Comparison of ENCODE assay signal across 8 mouse cellular contexts in the genomic region with DNA sequence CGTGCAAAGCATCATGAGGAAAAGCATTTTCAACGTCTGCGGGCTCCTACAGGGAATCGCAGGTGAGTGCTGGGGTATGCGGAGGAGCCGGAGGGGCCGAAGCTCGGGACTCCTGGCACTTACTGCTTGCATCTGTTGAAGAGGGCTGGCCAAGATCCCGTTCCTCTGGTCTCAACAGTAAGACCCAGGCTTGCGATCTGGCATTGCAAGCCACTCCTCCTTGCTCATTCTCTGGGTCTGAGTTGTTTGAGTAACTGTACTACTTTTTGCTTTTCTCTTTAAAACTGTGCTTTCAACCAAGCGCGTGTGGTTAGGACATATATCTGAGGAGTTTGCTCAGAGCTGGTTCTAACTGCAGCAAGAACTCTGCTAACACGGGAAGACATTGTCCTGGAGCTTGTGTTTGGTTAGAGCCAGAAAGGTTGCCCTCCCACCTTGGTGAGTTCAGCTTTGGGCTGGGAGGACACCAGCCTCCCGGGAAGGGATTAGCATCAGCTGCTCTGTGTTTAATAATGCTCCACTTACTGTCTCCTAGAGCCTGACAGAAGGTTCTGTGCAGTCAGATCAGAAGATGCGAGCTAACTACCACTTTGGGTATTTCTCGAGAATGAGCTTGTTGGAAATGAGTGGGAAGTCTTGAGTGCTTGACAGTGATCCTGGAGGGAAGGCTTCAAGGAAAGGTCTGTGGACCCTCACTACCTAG.
A peak's percentile ranks its signal among the peaks of the same experiment; 100 is the strongest.
DNase-seq lines count a peak whose midpoint lies in the region; ATAC-seq and TF ChIP-seq lines count a peak whose summit lies in the region.

No protein-coding gene starts in this region.

- H3K27ac ChIP-seq in left cerebral cortex, adult 2 months = peak overlapping the region; percentile 42; the same call in 1 of the 2 replicates
- no peak overlapping the region for H3K27ac ChIP-seq in forebrain, embryonic 13.5 days
- no peak overlapping the region; the same call in 1 of the 2 replicates for H3K27ac ChIP-seq in liver, embryonic 15.5 days (replicated peaks)

- 13% methylated on average over 16 of the region's 16 CpGs for WGBS in forebrain, embryonic 13.5 days
- WGBS in liver, embryonic 15.5 days (ENCODE audit: insufficient replicate concordance) = 13% methylated on average over 16 of the region's 16 CpGs

- peak overlapping the region; percentile 95 for H3K4me2 ChIP-seq in forebrain, embryonic 13.5 days
- H3K4me2 ChIP-seq in liver, embryonic 15.5 days = peak overlapping the region; percentile 86

- peaks cover 39% of the 10 kb centered on the region for H3K4me1 ChIP-seq in forebrain, embryonic 13.5 days
- peaks cover 56% of the 10 kb centered on the region for H3K4me1 ChIP-seq in liver, embryonic 15.5 days (replicated peaks)

- no peak for TF ChIP-seq CTCF in left cerebral cortex, adult 2 months (IDR thresholded peaks at IDR 0.05)
- no peak for TF ChIP-seq CTCF in brain, embryonic 14.5 days (IDR thresholded peaks at IDR 0.05; ENCODE audit: borderline replicate concordance, extremely low read depth, insufficient read depth, insufficient read length)

- H3K4me3 ChIP-seq in left cerebral cortex, adult 2 months = peak overlapping the region; percentile 48
- H3K4me3 ChIP-seq in forebrain, embryonic 13.5 days = peak overlapping the region; percentile 52
- H3K4me3 ChIP-seq in liver, embryonic 15.5 days (replicated peaks) = peak overlapping the region; percentile 51

- no peak for ATAC-seq in forebrain, embryonic 13.5 days
- ATAC-seq in liver, embryonic 15.5 days (ENCODE audit: insufficient read depth) = no peak

- no peaks in the 10 kb centered on the region for H3K36me3 ChIP-seq in forebrain, embryonic 13.5 days (ENCODE audit: poor library complexity, severe bottlenecking)
- H3K36me3 ChIP-seq in liver, embryonic 15.5 days (replicated peaks) = no peaks in the 10 kb centered on the region

- H3K27me3 ChIP-seq in forebrain, embryonic 13.5 days = peaks cover 22% of the 10 kb centered on the region
- H3K27me3 ChIP-seq in liver, embryonic 15.5 days = peaks cover 10% of the 10 kb centered on the region; the same call in 1 of the 2 replicates

- intact Hi-C loops in left cerebral cortex, adult 2 months (cut with DNase I) = loop anchor here (5.0 kb wide), 1 partner anchor 57 kb away; no protein-coding TSS in a partner anchor

- H3K9me3 ChIP-seq in forebrain, embryonic 13.5 days (replicated peaks) = no peaks in the 10 kb centered on the region
- no peaks in the 10 kb centered on the region for H3K9me3 ChIP-seq in liver, embryonic 15.5 days (replicated peaks)

- H3K9ac ChIP-seq in forebrain, embryonic 13.5 days = peak overlapping the region; percentile 68
- H3K9ac ChIP-seq in liver, embryonic 15.5 days = peak overlapping the region; percentile 26

- TF ChIP-seq POLR2A in brain, embryonic 14.5 days (IDR thresholded peaks at IDR 0.05; ENCODE audit: borderline replicate concordance, extremely low read depth, insufficient read depth, insufficient read length, poor library complexity, severe bottlenecking) = no peak

- DNase-seq in left cerebral cortex, adult 2 months (ENCODE audit: extremely low spot score in 1 of 2, low spot score in 2 of 2) = no peak
- DNase-seq in left cerebral cortex, adult 11 months (ENCODE audit: low spot score) = no peak
- DNase-seq in brain, embryonic 14.5 days (ENCODE audit: low read depth) = peak; percentile 74
- DNase-seq in spleen, postnatal 36 days (ENCODE audit: low spot score in 2 of 2) = no peak
- no peak for DNase-seq in thymus, postnatal 4 days
- no peak for DNase-seq in natural killer cell, adult 2 months (ENCODE audit: low spot score in 2 of 2)
